Mouse (Mus musculus) left cerebral cortex, adult 18-20 months (tissue): Measurements from ENCODE around the gene Tvp23a. TPM values are rescaled to one million over a fixed set of nuclear protein-coding genes. Genes with fewer than 3 reads are reported as not detected.
A peak's percentile ranks its signal among the peaks of the same experiment; 100 is the strongest.

Experiments
- DNase-seq, 2 experiments: peaks; one replicate each; pipeline ENCODE4 v3.0.0; 2021 to 2022; ENCODE audit warnings: low spot score in 2 of 2, mixed read lengths in 1 of 2
- long read RNA-seq, 2 experiments: library from polyadenylated mRNA; stranded (forward); transcript quantifications; one replicate each; pipeline ENCODE4 v2.0.0; 2021
- total RNA-seq, 2 experiments: library from RNA; stranded (reverse); gene quantifications; 2 replicates each; pipeline ENCODE4 v1.2.3; 2021

Gene Tvp23a
- 10 to 100 TPM; 28.1 to 28.2 TPM for total RNA-seq
- long read RNA-seq, experiment 1, transcript Tvp23a-201 (7 exons, 3,315 nt), result major isoform, 10 of 28 reads
- long read RNA-seq, experiment 1, partial matches to known transcripts, result 2 of 28 reads
- long read RNA-seq, experiment 1, other reads (novel, unspliced or antisense), result 16 of 28 reads
- long read RNA-seq, experiment 2, partial matches to known transcripts, result 0 of 20 reads
- long read RNA-seq, experiment 2, other reads (novel, unspliced or antisense), result 17 of 20 reads

DNA sequence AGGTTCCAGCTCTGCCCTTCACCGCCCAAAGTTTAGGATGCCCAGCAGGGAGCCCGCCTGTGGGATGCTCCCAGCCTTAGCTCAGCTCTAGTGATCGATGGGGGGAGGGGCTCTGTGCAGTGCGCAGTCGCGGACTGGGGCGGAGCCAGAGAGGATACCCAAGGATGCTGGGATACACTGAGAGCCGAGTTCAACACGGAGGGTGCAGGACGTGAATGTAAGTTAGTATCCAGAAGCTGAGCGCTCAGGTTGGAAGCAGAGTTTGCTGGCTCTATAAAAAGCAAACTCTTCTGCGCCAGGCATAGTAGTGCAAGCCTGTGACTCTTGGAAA is at the start of gene Tvp23a:
Gene Tvp23a, minus strand, starts transcription at position 99 of the 331 bp plus-strand sequence.
- peak; percentile 92 to 93 for DNase-seq

DNA sequence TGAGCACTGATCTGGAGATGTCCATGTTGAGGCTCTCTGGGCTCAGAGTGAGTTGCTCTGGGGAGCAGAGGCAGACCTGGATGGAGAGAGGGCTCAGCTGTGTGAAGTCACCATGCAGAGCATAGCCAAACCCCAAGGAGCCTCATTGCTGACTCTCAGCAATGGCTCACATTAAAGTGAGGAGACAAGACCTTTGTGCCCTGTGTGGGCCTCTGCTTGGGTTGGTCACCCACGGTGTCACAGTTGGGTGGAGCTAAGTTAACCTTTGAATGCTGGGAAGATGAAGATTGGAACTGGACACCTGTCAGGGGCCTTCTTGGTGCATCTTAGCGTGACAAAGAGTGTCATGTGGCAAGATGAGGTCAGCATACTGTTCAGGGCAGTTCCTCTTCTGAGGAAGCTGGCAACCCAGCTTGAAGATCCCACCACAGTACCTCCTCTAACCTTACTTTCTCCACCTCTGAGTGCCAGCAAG is 48.7 kb upstream of the Tvp23a start:
- no peak for DNase-seq

DNA sequence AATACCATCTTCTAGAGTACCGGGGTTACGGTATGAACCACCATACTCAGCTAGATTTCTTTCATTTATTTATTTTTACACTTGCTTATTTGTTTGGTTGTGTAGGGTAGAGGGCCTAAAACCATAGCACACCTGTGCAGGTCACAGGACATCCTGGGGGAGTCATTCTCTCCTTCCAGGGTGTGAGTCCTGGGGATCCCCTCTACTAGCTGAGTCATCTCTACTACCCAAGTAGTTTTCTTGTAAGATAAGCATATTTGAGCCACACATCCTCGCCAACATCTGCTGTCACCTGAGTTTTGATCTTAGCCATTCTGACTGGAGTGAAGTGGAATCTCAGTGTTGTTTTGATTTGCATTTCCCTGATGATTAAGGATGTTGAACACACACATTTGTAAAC is 45.4 kb upstream of the Tvp23a start:
- no peak for DNase-seq

DNA sequence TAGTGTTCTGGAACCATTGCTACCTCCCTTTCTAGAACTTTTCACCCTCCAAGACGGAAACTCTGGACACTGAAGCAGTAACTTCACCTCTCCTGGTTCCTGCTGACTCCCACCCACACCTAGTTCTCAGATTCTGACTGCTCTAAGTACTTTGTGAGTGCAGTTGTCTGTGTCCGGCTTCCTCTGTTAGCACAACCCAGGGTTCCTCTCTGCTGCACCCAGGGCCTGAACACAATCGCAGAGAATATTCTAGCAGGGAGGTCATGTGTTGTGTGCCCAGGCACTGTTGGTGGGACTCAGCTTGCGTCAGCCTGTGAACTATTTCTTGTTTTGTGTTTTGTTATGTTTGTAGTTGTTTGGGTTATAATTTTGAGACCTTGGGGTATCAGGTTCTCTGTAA is 44.6 kb upstream of the Tvp23a start:
- no peak for DNase-seq

DNA sequence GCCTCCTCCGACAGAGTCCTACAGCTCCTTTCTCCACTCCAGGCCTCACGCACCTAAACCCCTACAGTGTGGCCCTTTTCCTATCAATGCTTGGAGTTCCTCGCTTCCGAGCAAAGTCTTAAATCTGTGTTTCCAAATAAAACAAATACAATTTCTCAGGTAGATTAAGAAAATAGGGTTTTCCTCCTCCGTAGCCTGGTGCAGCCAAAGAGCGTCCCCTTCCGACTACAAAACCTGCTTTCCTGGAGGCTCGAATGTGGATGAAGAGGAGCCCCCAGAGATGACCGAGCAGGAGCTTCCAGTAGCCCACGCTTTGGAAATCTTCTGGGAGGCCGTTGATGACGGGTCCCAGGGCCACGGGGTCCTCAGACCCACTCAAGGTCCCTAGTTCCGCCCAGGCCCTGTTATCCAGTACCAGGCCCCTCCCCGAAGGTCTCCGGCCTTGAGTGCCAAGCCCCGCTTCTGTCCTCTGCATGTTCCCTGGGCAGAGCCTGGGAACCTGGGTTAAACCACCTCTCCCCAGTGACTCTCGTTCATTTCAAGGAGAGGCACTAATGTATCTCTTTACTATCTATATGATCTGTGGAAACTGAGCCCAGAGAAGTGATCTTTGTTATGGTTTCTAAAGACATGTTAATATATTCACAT is 43.5 kb upstream of the Tvp23a start:
- no peak for DNase-seq

DNA sequence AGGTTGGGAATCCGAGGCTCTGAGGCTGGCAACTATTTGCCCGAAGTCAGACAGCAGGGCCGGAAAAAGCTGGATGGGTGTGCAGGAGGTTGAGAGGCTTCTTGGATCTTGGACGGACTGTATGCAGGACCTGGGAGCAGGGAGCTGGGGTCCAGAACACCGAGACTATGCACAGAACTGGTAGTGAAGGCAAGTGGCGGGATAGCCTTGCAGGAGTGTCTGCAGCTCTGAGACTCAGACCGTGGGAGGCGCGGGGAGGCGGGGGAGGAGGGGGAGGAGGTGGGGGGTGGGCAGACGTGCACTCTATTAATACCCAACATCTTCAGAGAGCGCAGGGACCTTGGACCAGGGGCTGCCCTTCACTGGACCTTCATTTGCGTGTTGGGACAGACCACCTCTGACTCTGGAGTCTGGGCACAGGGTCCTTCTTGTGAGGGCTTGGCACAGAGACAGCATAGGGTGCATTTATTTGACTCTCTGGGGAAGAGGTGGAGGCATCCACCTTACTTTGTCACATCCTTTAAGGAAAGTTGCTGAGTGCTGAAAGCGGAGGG is 42.8 kb upstream of the Tvp23a start:
- no peak for DNase-seq

DNA sequence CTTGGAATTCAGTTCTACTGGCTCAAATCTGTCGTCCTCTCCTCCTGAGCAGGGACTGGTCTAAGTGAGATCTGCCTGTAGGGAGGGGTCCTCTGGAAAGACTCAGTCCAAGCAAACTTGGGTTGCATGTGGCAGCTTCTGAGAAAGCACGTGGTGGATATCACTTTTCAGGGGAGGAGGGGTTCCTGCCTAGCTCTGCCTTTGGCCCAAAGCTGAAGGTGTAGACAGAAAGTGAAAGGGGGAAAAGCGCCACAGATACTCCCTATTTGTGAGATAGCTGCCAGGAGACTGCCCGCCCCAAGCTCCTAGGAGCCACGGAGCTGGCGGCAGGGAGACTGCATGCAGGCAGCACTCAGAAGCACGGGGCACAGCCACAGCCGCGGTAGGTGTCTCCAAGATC is 42.3 kb upstream of the Tvp23a start:
- DNase-seq, result no peak

DNA sequence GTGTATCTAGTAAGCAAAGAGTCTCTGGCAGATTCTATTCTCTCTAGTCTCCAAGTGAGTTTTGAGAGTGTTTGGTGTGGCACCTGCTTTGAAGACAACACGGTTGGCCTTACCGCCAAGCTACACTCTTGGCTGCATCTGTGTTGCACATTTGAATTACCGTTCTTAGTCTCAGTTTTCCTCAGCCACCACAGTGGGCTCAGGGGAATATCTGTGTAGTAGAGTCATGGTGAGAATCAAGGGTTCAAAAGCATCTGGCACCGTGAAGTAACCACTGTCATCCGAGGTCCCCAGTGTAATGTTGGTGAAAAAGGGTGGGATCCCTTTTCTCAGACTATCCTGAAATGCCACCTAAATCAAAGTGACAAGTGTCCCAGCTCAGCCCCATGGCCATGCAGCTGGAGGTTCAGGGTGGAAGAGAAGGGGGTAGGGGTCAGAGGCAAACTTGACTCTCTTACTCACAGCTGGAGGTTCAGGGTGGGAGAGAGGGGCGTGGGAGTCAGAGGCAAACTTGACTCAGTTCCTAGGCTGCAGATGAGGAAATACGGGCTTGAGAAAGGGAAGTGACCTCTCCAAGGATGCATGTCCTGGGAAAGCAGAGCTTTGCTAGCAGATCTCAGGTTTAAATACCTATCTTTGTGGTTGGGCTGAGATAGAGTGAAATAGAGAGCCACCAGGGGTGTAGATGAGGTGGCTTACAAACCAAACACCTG is 41.8 kb upstream of the Tvp23a start:
- DNase-seq, result no peak

DNA sequence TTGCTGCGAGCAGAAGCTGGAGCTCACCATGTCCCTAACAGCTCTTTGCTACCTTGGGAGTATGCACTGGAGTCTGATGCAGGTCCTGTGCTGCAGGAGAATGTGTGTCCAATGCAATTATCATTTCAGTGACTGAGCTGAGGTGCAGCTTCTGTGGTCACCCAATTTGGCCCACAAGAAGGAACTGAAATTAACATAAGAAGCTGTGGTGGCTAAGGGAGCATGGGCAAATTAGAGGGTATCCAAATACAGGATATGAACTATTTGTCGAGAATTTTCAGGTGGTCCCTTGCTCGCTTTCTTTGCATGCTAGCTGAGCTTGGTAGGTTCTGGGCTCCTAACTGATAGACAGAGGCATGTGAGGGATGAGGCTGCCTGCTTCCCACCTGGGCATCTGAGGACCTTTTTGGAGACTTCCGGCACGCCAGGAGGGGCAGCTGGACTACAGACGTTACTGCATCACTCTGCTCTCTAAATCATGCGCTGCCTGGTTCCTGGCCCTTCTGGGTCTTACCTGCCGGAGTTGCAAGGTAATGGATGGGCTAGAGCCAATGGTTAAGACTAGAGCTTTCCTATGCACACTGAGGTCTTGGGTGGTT is 40.8 kb upstream of the Tvp23a start:
- DNase-seq, result no peak

DNA sequence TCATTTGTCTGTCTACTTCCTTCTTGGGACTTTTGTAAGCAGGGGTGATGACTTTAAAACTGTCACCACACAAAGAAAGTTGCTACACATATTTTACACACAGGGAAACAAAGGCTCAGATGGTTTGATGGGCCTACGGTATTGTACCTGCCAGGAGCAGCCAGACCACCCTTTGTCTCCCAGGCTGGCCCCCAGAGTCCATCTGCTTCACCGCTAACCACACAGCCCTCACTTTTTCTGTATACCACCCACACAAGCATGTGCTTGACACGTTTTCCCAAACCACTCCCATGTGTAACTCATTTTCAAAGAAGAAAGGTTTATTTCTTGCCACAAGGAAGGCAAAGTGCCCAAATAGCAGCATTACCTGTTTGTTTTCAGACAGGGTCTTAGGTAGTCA is 39.8 kb upstream of the Tvp23a start:
- DNase-seq, result no peak

DNA sequence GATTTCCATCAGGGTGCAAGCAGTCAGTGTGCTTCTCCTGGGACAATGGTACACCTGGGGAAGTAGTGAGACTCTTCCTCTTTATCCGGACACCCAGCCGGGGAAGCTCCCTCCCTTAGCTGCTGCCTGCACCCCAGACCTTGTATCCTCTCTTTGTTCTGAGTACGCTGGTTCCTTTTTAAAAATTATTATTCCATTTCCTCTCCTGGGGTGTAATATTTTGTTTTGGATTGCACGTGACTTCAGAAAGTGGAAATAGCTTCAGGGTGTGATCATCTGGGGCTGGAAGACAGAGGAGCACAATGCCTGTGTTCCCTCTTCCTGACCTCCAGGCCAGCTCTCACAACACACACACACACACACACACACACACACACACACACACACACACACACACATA is 35.2 kb upstream of the Tvp23a start:
- no peak for DNase-seq

DNA sequence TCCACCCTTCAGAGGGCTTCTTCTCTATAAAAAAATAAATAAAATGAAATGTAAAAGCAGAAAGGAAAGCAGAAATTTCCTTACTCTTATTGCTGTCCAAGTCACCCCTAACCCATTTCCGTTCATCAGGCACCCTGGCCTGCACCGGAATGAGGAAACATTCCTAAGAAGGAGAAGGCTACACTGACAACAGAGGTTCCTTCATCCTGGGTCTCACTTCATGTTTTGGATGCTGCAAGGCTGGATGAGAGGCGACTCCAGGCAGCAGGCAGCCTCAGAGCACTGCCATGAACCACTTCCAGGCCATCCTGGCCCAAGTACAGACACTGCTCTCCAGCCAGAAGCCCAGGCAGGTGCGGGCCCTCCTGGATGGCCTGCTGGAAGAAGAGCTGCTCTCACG is 32.7 kb upstream of the Tvp23a start, which contains the start of gene Ciita:
Gene Ciita, plus strand, starts transcription at position 203 of the 400 bp plus-strand sequence.
- no peak for DNase-seq

DNA sequence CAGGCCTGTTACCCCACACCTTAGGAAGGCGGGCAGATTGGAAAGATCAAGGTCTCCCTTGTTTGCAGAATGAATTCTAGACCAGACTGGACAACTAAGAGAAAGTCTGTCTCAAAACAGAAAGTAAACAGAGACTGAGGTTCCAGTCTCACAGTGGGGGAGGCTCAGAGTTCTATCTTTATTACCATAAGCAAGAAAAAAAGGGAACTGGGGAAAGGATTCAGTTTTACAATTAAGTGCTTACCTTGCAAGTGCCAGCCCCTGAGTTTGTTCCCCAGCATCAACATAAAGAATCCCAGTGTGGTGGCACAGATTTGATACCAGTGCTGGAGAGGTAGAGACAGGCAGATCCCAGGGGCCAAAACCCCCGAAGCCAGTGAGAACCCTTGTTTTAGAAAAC is 28.8 kb upstream of the Tvp23a start:
- DNase-seq, result no peak

DNA sequence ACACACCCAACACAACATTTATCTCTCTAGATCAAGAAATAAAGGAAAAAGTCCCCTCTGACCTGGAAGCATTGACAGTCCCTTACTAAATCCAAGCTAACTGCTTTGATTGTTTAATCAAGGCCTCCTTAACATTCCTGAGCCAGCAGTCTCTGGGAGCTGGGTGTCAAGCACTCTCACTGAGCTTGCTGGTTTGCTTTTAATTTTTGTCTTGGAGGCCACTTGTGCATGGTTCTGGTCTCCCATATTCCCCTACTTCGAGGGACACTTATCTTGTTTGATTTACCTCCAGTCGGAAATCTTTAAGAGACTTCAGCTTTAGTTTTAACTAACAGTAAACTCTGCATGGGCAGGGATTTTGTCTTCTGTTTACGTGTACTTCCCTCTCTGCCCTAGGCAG is 27.8 kb upstream of the Tvp23a start:
- no peak for DNase-seq

DNA sequence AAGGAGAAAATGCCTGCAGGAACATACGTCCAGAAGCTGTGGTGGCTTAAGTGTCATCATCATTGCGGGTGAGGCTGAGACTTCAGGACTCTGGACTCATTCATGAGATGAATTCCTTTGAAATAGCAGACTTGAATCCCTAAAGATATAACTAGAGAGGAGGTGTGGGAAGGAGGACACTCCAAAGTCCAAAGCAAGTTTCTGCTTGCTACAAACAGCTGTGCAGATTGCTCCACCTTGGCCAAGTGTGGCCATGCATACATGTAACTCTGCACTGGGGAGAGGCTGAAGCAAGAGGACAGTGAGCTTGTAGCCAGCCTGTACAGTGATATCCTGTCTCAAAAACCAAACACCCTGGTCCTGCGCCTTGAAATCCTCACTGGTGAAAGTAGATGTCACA is 24.8 kb upstream of the Tvp23a start:
- no peak for DNase-seq

DNA sequence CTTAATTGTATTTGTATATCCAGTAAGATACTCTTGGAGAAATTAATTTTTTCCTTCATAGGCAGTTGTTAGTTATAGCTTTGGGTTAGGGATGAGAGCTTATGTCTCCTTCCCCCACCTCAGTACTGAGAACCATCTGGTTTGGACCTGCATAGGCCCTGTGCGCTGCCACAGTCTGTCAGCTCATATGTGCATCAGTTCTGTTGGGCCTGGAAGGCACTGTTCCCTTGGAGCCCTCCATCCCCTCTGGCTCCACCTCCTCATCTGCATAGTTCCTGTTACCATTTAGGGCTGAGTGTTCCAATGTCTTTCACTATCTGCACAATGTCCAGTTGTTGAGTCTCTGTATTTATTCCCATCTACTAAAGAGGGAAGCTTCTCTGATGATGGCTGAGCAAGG is 21.0 kb upstream of the Tvp23a start:
- no peak for DNase-seq

DNA sequence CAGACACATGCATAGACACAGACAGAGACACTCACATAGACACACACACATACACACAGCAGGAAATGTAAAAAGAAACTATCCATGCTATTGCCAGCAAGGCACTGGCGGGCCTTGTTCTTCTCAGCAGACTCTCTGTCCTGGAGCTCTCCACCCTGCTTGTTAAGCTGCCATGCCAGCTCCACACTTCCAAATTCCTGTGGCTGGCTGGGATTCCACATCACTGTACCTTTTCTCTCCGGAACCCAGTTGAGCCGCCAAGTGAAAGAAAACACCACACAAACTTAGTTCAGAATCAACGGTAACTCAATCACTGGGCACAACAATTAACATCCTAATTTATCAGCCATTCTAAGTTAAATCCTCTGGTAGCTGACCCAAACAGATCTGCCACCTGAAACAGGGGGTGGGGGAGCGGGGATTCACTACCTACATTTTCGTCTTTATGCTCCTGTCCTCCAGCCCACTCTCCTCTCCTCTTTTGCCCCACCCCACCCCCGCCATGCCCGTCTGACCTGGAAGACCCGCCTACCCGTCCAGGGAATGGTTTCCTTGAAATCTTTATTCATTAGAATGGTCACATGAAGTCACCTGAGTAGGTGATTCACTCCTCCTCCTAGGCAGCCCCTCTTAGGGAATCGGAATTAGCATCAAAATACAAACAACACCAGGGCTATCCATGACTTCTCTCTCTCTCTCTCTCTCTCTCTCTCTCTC is 20.4 kb upstream of the Tvp23a start:
- DNase-seq, result no peak

DNA sequence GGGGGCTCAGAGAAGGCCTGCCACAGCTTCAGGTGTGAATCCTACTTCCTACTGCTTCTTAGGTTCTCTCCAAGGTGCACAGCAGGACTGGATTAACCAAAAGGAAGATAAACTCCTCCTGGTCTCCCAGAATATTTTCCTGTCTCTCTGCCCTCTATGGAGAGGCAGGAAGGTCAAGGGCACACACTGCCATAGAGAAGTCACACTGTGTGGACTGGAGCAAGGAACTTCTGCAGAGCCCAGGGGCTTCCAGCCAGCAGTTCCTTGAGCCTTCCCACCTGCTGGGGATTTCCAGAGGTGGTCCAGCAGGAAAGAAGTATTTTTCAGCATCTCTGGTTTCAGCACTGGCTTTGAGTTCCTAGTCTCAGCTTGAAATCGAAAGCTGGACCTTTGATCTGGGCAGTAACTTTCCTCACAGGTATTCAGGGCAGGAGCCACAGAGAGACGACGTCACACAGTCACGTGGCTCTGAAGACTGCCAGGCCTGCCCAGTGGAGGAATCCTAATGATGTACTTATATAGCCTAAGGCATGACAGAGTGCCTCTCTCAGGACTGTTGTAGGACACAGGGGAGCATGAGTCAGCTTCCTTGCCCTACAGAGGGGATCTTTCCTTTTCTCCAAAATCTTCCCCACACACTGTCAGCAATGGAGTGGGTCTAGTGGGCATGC is 18.0 kb upstream of the Tvp23a start:
- no peak for DNase-seq

DNA sequence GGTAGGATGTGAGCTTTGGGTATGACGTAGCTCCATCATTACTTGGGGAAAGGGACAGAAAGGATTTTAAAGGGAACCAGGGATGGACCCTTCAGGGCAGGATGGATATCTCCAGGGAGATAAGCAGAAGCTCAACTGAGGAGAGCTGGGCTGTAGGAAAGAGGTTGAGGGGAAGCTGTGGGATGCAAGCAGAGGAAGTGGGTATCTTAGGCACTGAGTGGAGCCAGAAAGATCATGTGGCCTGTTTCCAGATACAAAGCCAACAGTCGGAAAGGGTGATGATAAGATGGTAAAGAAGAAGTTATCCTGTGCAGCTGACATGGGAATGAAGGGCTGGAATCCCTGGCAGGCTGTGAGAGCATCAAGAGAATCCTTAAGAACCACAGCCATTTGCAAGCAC is 14.0 kb upstream of the Tvp23a start:
- no peak for DNase-seq

DNA sequence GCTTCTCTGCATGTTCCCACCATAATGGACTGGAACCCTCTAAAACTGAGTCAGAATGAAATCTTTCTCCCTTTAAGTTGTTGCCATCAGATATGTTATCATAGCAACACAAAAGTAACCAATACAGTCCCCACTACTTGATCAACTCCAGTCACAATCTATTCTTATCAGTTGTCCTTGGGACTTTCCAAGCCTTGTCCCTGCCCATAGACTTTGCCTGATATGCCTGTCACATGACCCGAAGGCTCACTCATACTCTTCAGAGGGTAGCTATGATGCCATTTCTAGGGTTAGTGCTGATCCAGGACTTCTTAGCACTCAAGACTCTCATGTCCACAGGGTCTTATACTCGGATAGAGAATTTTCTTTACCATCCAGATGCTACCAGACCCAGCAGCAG is 13.0 kb upstream of the Tvp23a start:
- DNase-seq, result no peak

DNA sequence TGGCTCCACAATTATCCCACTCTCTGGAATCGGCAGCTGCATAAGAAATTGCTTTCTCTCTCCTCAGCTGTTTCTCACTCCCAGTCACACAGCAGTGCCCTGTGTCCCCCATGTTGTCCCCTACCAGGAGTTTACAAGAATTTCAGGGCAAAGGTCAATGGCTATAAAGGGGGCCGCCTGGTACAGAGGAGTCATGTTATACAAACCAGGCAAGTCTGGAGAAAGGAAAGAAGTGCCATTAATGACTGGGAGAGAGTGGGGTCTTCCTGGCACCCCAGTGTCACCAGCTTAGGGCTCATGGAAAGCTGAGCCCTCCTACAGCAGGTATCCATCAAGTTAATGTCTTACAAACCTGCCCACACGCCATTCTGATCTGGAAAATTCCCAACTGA is 7.4 kb upstream of the Tvp23a start:
- no peak for DNase-seq
